Mouse (Mus musculus) mouse embryonic stem cell (cell line): ENCODE measurements around the gene Ccnk.

Experiments used
- in situ Hi-C, 2 experiments: fragments of 300-500 bp; cut with MboI; formaldehyde crosslinking; loops; 1 replicate in 1 of 2; 3 replicates in 1 of 2; pipeline ENCODE4 v1.14.3; 2019 to 2020; ENCODE audit warnings: low sequenced_read_pairs in 2 of 2, low pct_unique_long_range_greater_than_20kb in 1 of 2, mixed read lengths in 1 of 2; ENCODE audit not compliant: unreplicated experiment in 1 of 2

Gene Ccnk

DNA sequence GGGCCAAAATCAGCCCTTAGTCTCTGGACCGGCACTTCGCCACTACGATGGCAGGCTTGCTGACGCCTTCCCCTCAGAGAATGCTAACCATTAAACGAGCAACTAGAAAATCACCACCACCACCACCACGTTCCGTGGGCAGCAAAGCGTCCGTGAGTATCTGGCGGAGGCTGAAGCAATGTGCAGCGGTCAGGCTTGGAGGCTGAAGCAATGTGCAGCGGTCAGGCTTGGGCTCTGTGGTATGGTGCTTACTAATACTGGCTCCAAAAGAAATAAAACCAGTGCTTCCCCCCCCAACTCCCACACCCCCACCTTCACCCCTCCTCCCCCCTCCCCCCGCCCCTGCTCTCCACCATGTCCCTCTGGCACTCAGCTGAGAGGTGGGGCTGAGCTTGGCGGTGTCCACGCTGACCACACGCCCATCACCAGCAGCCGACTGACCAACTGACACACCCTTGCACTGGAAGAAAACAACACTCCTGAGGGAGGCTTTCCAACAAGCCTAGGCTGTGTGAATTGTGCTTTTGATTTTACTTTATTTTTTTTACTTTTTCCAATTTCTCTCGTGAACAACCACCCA is 56.7 kb downstream of the Ccnk start:
- in situ Hi-C loops: no loop called here

DNA sequence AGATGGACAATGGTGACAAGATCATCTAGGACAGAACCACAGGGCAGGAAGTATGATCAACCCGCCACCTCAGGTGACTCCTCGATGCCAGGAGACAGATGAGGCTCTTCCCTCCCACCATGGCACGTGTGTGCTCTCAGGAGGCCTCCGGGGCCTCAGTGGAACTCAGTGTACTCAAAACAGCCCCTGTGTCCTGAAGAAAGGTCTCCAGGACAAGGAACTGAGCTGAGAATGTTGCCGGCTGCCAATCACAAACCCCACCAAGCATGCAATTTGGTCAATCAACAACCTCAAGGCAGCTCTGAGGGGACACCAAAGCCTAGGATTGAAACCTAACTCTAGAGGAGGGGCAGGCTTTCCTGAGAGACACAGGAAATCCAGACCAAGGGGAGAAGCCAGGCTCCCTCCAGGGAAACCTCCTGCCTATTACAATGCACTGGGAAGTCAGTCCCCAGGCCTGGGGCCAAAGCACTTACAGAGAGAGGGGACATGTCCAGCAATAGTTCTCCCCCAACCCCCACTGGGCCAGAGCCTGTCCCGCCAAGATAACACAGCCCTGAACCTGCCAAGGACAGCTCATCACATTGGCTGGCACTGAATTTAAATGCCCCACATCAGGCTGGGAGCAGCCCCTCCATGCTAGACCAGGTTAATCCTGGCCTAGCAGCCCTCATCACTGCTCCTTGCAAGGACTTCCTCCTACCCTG is 58.1 kb downstream of the Ccnk start:
- in situ Hi-C loops: no loop called here

DNA sequence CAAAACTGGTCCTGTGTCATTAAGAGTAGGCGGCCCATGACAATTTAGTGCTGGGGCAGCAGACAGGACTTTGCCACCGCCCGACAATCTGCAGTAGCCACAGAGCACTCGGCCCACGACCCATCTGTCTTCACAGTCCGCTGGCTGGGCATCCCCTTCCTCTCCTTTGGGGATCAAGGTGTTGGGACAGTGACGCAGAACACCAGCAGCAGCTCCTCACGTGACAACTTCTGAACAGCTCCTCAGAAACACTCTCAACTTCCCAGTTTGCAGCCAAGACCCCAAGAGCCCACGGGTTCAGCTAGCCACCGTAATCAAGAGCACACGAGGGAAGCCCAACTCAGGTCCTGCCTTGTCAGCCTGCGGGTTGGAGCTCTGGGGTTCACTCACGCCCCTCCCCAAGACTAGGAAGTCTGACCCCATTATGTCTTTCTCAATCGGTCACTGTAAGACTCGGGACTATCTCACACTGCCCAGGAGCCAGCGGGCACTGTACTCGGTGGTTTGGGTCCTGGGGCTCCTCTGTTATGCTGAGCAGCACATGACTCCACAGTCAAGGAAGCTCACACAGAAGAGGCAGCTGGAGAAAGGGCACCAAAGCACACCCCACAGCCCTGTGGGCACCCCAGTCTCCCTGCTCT is 59.1 kb downstream of the Ccnk start:
- in situ Hi-C loops: no loop called here

DNA sequence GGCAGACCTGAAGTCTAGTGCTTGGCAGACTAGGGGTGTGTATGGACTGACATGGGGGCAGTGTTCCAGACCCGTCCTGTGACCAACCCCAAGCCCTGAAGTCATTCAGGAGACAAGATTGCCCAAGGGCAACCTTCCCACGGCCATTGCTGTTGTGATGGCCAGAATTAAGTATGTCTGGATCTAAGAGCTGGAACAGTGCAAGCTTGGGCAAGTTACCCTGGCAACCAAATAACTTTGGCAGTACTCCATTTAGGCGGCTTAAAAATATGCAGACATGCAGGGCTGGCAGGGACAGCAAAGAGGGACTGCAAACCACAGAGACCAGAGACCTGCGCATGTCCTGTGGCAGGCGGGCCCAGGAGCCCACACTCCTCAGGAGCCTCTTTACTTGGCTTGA is 60.1 kb downstream of the Ccnk start:
- in situ Hi-C loops: no loop called here

DNA sequence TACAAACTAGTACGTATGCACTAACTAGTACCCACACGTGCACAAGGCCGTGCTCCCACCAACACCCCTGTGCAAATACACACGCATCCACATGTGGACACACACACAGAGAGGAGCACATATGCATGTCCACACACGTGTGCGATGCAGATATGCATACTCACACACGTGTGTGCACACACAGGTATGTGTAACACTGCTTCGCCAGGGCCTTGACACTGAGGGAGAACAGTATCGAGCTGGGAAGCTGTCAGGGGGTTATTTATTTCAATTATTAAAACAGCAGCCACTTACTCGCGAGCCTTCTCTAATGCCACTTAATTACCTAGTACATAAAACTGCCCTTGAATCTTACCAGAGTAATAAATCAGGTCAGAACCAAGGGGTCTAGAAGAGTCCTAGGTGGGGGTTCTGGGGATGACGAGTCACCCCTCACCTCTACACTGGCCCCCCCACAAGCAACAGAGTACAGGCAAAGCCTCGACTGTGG is 61.1 kb downstream of the Ccnk start:
- in situ Hi-C loops: no loop called here

DNA sequence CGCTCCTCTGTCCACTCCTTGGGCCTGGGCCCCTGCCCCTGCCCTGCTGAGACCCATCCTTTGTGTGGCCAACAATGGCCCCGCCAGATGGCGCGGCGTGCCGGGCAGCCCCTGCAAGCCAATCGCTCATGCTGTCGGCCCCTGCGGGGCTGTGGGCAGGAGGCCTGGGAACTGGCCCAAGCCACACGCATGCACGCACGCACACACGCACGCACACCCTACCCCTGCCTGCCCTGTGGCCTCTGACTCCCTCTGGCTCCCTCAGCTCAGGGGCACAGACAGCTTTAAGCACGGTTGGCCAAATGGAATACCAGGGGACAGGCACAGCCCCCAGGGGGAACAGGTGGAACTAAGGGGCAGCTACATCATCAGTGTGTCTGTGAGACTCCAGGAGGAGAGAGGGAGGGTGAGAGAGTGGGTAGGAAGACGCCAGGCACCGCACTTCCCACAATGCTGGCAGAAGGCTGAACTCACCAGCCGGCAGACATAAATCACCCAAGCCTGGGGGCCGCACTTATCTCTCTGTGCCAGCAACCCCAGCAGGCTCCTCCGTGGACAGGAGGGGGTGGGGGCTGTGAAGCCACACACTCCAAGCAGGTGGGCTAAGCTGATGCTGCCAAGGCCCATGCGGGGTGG is 61.7 kb downstream of the Ccnk start:
- in situ Hi-C loops: no loop called here

DNA sequence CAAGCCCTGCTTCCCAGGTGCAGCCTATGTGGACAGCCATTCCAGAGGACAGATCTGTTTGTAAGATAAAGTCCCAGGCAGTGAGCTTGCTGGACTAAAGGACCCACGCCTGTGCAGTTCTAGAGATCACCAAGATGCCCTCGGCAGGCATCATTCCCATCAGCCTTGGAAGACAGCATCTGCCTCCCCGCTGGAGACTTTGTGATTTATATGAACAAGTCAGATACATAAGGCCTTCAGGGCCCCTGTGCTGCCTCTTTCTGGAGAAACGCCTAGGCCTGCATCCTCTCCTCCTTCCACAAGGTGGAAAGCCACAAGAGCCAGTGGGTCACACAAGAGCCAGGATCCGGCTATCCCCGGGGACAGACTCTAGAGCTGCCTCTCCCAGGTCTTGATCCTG is 62.2 kb downstream of the Ccnk start:
- in situ Hi-C loops: no loop called here

DNA sequence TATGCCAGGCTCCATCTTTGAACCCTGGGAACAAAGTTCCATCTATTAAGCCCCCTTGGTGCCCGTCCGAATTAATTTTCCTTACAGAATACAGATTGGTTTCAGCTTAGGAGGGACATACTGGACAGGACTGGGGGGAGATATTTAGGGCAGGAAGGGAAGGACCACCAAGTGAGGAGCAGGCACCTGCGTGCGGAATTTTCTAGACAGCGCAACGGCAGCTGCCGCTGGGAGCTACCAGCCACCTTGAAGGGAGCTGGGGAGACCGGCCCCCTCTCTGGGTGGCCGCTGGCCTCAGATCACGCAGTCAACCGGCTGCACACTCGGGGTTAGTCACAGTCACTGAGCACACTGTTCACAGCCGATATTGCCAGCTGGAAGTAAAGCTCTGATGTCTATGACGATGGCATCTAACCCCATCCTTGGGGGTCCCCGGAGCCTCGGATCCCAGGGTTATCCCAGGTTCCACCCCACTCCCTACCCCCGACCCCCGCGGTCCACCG is 62.9 kb downstream of the Ccnk start:
- in situ Hi-C loops: no loop called here

DNA sequence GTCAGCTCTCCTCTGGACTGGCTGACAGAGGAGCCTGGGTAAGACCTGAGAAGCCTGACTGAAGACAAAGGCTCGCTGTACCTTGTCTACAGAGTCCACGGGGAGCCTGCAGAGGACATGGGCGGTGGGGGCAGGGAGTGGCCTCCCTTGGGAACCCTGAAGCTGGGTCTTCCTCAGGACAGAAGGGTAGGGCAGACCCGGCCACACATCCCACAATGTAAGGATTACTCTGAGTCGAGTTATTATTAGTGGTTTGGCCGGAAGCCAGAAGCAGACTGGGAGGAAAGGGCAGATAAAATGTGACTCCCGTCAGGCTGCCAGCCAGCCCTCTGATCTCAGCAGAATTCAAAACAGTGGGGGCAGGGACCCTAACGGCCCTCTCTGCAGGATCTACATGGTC is 65.4 kb downstream of the Ccnk start:
- in situ Hi-C loops: no loop called here

DNA sequence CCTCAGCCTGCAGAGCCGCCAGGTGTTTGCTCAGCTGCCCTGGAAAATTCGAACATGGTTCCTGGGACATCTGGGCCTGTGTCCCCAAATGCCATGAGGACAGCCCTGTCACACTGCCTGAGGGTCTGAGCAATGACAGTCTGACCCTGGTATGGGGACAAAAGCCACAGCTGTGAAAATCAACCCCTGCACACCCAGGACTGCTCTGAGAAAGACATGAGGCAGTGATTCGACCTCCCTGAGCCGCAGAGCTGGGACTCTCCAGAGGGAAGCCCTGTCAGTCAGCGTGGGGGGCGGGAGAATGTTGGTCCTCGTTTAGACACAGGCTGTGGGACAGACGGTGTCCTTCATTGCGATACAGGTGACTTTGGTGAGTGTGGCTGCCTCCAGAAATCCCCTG is 66.2 kb downstream of the Ccnk start:
- in situ Hi-C loops: no loop called here

DNA sequence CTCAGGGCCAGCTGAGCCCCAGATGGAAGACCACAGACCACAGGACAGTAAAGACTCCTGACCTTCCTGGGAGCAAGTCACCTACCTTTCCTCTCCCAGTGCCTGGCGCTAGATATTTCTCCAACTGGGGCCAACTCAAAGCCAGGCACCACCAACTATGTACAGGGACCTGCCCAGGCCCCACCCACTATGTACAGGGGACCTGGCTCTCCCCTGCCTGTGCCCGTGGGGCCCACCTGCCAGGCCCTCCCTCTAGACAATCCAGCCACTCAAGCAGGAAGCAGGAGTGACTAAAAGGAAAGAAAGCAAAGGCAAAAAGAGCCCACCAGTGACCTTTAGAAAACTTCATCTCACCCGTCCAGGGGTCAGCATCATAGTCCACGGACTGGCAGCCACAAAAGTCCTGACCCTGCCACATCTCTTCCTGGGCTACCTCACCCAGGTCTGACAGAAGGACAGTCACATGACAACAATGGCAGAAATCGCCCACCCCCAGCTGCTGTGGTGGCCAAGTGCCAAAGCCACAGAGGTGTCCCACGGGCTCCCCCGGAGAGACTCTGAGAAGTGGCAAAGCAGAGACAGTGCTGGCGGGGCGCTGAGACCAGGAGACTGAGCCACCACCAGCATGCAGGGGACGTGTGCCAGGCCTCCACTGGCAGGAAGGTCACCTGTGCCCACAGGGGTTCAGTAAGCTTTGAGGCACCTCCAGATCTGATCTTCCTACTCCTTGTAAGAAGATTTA is 67.6 kb downstream of the Ccnk start:
- in situ Hi-C loops: no loop called here

DNA sequence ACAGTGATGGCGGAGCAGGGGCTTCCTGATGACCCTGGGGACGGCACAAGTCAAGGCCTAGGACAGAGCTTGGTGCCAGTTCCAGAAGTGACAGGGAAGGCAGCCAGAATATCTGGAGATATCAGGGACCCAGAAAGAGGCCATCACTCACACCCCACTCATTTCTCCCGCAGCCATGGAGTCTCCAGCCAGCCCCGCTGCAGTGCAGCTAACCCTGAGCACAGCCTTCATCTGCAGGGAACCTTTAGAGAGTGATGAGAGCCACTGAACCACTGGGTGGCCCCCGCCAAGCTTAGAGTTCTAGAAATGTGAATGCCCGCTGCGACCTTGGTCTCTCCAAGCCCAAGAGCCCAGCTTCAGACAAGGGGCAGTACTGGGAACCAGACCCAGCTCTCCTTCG is 69.6 kb downstream of the Ccnk start:
- in situ Hi-C loops: no loop called here

DNA sequence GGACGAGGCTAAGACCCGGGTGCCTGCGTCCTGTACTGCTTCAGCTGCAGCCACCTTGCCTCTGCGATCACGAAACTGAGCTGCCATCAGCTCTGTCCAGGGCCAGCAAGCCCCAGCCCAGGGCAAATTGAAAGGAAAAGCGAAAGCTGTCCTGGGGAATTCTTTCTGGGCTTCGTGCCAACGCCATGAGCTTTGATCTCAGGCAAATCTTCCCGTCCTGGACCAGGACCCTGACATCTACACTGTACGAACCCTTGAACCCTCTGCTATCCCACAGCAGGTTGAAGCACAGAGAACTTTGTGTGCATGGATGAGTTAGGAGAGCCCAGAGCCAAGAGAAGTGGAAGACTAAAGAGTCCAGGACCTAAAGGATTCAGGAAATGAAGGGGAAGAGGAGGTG is 70.1 kb downstream of the Ccnk start:
- in situ Hi-C loops: no loop called here

DNA sequence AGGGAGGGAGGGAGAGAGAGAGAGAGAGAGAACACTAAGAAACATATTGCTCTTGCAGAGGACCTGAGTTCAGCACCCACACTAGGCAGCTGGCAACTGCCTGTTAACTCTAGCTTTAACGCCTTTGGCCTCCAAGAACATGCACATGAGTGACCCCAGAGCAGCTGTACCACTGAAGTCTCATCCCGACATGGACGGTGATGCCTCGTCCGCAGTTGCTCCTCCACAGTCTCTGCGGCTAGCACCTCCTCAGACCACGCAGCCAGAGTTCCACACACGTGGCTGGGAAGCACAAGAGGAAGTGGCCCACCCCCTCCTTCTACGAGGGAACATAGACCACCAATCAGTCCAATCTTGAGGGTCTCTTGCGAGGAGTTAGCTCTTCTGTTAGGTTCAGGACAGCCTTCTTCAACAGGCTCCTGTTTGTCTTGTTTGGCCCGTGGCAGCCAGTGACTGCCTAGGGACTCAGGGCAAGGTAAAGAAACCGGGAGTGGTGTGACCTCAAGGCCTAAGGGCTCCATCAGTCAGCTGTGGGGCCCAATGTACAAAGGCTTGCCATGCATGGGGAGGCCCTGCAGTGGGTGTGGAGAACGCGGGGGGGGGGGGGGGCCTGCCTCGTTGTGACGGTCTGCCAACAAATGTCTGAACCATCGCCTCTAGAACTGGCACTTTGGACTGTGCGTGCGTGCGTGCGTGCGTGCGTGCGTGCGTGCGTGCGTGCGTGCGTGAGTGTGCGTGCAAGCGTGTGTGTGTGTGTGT is 71.8 kb downstream of the Ccnk start:
- in situ Hi-C loops: no loop called here

DNA sequence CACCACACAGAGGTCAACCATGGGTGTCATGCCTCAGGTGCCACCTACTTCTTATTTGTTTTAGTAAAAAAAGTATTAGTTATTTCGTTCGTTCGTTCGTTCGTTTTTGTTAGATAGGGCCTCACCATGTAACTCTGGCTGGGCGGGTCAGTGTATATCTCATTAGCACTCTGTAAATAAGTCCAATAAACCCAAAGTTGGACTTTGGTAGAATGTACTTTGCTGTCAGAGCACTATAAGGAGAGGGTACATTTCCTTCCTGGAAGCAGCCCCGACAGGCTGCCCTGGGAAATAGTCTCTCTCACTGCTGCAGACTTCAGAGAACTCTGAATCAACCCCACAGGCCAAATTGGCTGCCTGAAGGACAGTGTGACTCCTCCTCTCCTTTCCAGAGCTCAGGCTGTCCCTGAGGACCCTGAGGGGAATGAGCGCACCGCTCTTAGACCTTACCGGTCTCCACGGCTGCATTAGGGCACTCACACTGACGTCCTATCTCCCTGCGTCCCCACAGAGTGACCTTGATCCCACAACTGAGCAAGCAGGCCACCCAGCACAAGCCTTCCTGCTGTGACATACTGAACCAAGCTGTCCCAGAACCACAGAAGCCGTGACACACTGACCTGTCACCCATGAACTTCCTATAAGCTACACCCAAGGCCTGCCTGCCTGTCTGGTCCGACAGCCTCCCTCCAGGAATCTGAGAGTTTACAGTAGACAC is 72.6 kb downstream of the Ccnk start:
- in situ Hi-C loops: no loop called here
